Mouse (Mus musculus) effector memory CD4-positive, alpha-beta T cell, adult 7 months (primary cell): Measurements from ENCODE around the gene Olfr1140. TPM values are rescaled to one million over a fixed set of nuclear protein-coding genes. Genes with fewer than 3 reads are reported as not detected.

Source experiments
- polyA plus RNA-seq: library from polyadenylated mRNA; unstranded; fragments of 100-300 nt; shearing (Covaris generic); gene quantifications from one replicate; pipeline ENCODE4 v1.2.1, GENCODE M21; 2017

The Olfr1140 gene
- polyA plus RNA-seq = not detected

DNA sequence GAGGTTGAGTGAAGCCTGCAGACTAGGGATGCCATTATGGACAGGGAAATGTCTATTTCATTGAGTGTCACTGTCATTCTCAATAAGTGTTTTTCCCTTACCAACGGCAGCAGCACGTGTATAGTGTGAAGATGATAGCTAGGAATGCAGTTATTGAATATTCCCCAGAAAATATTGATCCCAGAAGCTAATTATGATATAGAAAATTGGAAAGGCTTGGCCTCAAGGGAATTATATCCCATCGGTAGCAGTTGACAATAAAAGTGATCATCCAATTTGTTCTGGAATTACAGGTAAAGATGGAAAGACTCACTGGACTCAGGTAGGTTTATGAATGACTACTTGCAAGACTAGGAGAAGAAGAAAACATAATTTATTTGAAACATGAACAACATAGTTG lies at the start of gene Olfr1140:
TSS of gene Olfr1140 (plus strand) at position 301 of the 400 bp plus-strand sequence.

DNA sequence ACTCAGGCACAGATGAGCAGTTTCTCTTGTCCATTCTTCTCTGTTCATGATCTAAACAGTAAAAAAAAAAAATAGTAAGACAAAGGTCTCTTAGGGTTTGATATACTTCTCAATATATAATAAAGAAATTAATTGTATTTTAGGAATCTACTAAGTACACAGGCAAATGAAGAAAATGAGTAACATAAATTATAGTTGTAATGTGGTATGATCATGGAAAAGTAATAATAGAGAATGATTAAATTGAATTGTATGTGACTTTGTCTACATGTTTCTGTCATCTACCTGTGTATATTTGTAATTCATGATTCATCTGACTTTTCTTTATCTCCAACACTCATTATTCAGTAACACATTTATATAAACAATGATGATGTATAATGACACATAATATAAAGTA lies 49.7 kb upstream of the Olfr1140 start, which contains the start of gene Olfr1136:
TSS of gene Olfr1136 (minus strand) at position 101 of the 400 bp plus-strand sequence.

GRCm38 (mm10) chr2:87713079-87713478 lies 30.5 kb upstream of the Olfr1140 start, which contains the start of gene Olfr1137:
Olfr1137 (minus strand) TSS chr2:87713179.

GRCm38 (mm10) chr2:87739878-87740277 lies 3.7 kb upstream of the Olfr1140 start, which contains the start of gene Olfr1138:
Olfr1138 (minus strand) TSS chr2:87739978.

GRCm38 (mm10) chr2:87753891-87754290 lies 10.3 kb downstream of the Olfr1140 start, which contains the start of gene Olfr1141:
Olfr1141 (minus strand) TSS chr2:87753991.

DNA sequence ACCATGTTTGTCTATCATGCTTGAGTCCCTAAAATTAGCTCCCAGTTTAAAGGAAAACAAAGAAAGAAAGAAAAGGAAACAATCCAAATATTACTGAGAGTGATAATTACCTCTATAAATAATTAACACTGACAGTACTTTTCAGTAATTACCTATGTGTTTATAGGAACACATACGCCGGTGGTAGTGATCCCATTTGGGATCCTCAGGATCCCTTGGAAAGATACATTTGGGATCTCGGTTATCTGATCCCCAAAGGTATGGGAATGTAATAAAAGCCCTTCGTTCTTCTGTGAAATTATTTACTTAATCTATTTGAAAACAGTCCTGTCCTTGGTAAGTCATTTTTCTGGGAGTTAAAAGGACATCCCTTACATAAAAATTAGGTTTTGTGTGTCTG lies 35.6 kb downstream of the Olfr1140 start, which contains the start of gene Olfr152:
TSS of gene Olfr152 (plus strand) at position 301 of the 400 bp plus-strand sequence.

Other genes starting within 250 kb of the Olfr1140 start
- gene Pramel7, start 246.7 kb upstream of the Olfr1140 start, polyA plus RNA-seq = not detected
- not detected for gene Pramel6, start 237.2 kb upstream of the Olfr1140 start, polyA plus RNA-seq
- not detected for gene Olfr153, start 212.0 kb upstream of the Olfr1140 start, polyA plus RNA-seq
- gene Olfr1128, start 198.2 kb upstream of the Olfr1140 start, polyA plus RNA-seq = 0.41 TPM
- not detected for gene Olfr1129, start 169.8 kb upstream of the Olfr1140 start, polyA plus RNA-seq
- not detected for gene Olfr1130, start 137.5 kb upstream of the Olfr1140 start, polyA plus RNA-seq
- not detected for gene Olfr1131, start 116.6 kb upstream of the Olfr1140 start, polyA plus RNA-seq
- not detected for gene Olfr1132, start 106.2 kb upstream of the Olfr1140 start, polyA plus RNA-seq
- gene Olfr1133, start 96.4 kb upstream of the Olfr1140 start, polyA plus RNA-seq = not detected
- gene Olfr1134, start 85.3 kb upstream of the Olfr1140 start, polyA plus RNA-seq = not detected
- not detected for gene Olfr1135, start 70.1 kb upstream of the Olfr1140 start, polyA plus RNA-seq
- not detected for gene Olfr1136, start 49.8 kb upstream of the Olfr1140 start, polyA plus RNA-seq
- gene Olfr1137, start 30.6 kb upstream of the Olfr1140 start, polyA plus RNA-seq = not detected
- 0.41 TPM for gene Olfr1138, start 3.8 kb upstream of the Olfr1140 start, polyA plus RNA-seq
- not detected for gene Olfr1141, start 10.2 kb downstream of the Olfr1140 start, polyA plus RNA-seq
- gene Olfr152, start 35.7 kb downstream of the Olfr1140 start, polyA plus RNA-seq = not detected
- not detected for gene Olfr1143, start 56.8 kb downstream of the Olfr1140 start, polyA plus RNA-seq
- not detected for gene Olfr1145, start 66.1 kb downstream of the Olfr1140 start, polyA plus RNA-seq
- 0.28 TPM for gene Olfr1148, start 86.8 kb downstream of the Olfr1140 start, polyA plus RNA-seq
- gene Olfr1150-ps1, start 100.2 kb downstream of the Olfr1140 start, polyA plus RNA-seq = not detected
- not detected for gene Olfr1151, start 112.1 kb downstream of the Olfr1140 start, polyA plus RNA-seq
- 0.09 TPM for gene Olfr1152, start 122.7 kb downstream of the Olfr1140 start, polyA plus RNA-seq
- not detected for gene Olfr1153, start 151.2 kb downstream of the Olfr1140 start, polyA plus RNA-seq
- gene Olfr1154, start 161.4 kb downstream of the Olfr1140 start, polyA plus RNA-seq = not detected
- not detected for gene Olfr1155, start 201.4 kb downstream of the Olfr1140 start, polyA plus RNA-seq
- 0.20 TPM for gene Olfr1156, start 209.3 kb downstream of the Olfr1140 start, polyA plus RNA-seq
- not detected for gene Olfr1157, start 224.5 kb downstream of the Olfr1140 start, polyA plus RNA-seq
- gene Olfr74, start 230.9 kb downstream of the Olfr1140 start, polyA plus RNA-seq = not detected
- gene Olfr1158, start 246.4 kb downstream of the Olfr1140 start, polyA plus RNA-seq = not detected